Mouse (Mus musculus) bone marrow macrophage, adult 2 months (primary cell): Measurements from ENCODE around the gene Klhl40.

Experiments
- CTCF ChIP-seq: IDR thresholded peaks from 2 replicates; pipeline ENCODE4 v1.5.1; 2012; ENCODE audit warnings: low read depth, mild to moderate bottlenecking, low read length, moderate library complexity
- POLR2A ChIP-seq: IDR thresholded peaks from 2 replicates; pipeline ENCODE4 v1.6.1; 2012; ENCODE audit warnings: mild to moderate bottlenecking, low read depth, low read length, borderline replicate concordance

- TF ChIP-seq CTCF (no peak), POLR2A (no peak)
These were observed 36.2 kb upstream of the Klhl40 start for GRCm38 (mm10) chr9:121741168-121741567.
